Mouse (Mus musculus) erythroid progenitor cell, adult 5-6 weeks (primary cell): ENCODE results near the gene Gnmt. TPM values are rescaled to one million over a fixed set of nuclear protein-coding genes. Genes with fewer than 3 reads are reported as not detected.
A peak's percentile ranks its signal among the peaks of the same experiment; 100 is the strongest.

Source experiments
- ATAC-seq: replicated peaks from 2 replicates; pipeline ENCODE4 v1.8.0; 2016; ENCODE audit warnings: moderate number of reproducible peaks, mild to moderate bottlenecking, moderate TSS enrichment, inconsistent platforms; ENCODE audit not compliant: poor library complexity, low FRiP score, severe bottlenecking
- total RNA-seq, 2 experiments: library from RNA; stranded (forward) in 1 of 2; stranded (reverse) in 1 of 2; fragments of 150-400 nt in 1 of 2; fragments of 186-747, 209-891 nt in 1 of 2; gene quantifications; 2 replicates each; pipeline versions ENCODE4 v1.2.3 to v1.2.4; 2015 to 2017; ENCODE audit warnings: low replicate concordance in 2 of 2

Gnmt gene
- total RNA-seq (2015; ENCODE audit: low replicate concordance) (not detected in 2 replicates), total RNA-seq (2017; ENCODE audit: low replicate concordance) (not detected in 2 replicates)

GRCm38 (mm10) chr17:46728904-46729318, at the start of gene Gnmt:
TSS of gene Gnmt (minus strand) at chr17:46729168.
- no peak for ATAC-seq

GRCm38 (mm10) chr17:46776087-46776486, 47.1 kb upstream of the Gnmt start:
- ATAC-seq = no peak

- ATAC-seq = no peak
Measured at GRCm38 (mm10) chr17:46775070-46775469, 46.1 kb upstream of the Gnmt start.

GRCm38 (mm10) chr17:46774131-46774472, 45.1 kb upstream of the Gnmt start:
- no peak for ATAC-seq

- no peak for ATAC-seq
Measured at GRCm38 (mm10) chr17:46773278-46774130, 44.5 kb upstream of the Gnmt start.

- ATAC-seq = peak; percentile 84
Measured at GRCm38 (mm10) chr17:46772404-46773277, 43.7 kb upstream of the Gnmt start, which contains the start of gene 2310039H08Rik. TSS of gene 2310039H08Rik (plus strand) at chr17:46772635.

GRCm38 (mm10) chr17:46772038-46772403, 43.1 kb upstream of the Gnmt start:
- ATAC-seq = no peak

- ATAC-seq = no peak
Measured at GRCm38 (mm10) chr17:46771616-46772015, 42.6 kb upstream of the Gnmt start.

- ATAC-seq = no peak
Measured at GRCm38 (mm10) chr17:46771025-46771424, 42.1 kb upstream of the Gnmt start.

GRCm38 (mm10) chr17:46770546-46770945, 41.6 kb upstream of the Gnmt start:
- no peak for ATAC-seq

- no peak for ATAC-seq
Measured at GRCm38 (mm10) chr17:46767868-46768267, 38.9 kb upstream of the Gnmt start.

- 0 out of 2 replicates have a peak, but pooled peaks have one; percentile 26 for ATAC-seq
Measured at GRCm38 (mm10) chr17:46764916-46765315, 35.9 kb upstream of the Gnmt start.

- no peak for ATAC-seq
Measured at GRCm38 (mm10) chr17:46763544-46763943, 34.6 kb upstream of the Gnmt start, which contains the start of gene Ptcra. TSS of gene Ptcra (minus strand) at chr17:46763712.

GRCm38 (mm10) chr17:46758753-46759152, 29.8 kb upstream of the Gnmt start:
- ATAC-seq = no peak

GRCm38 (mm10) chr17:46751794-46752556, 23.0 kb upstream of the Gnmt start, which contains the start of gene Cnpy3:
TSS of gene Cnpy3 (minus strand) at chr17:46752214.
- peak; percentile 99 for ATAC-seq

GRCm38 (mm10) chr17:46751056-46751793, 22.3 kb upstream of the Gnmt start:
- no peak for ATAC-seq

- ATAC-seq = no peak
Measured at GRCm38 (mm10) chr17:46750580-46750979, 21.6 kb upstream of the Gnmt start.

- no peak for ATAC-seq
Measured at GRCm38 (mm10) chr17:46749282-46749681, 20.3 kb upstream of the Gnmt start.

- no peak for ATAC-seq
Measured at GRCm38 (mm10) chr17:46747806-46748205, 18.8 kb upstream of the Gnmt start.
